Mouse (Mus musculus): Measurements from ENCODE around the gene Ackr1. TPM values are rescaled to one million over a fixed set of nuclear protein-coding genes. Genes with fewer than 3 reads are reported as not detected.

Ackr1 gene
- polyA plus RNA-seq, 1 experiment from 2014 or later: 15.0 TPM

DNA sequence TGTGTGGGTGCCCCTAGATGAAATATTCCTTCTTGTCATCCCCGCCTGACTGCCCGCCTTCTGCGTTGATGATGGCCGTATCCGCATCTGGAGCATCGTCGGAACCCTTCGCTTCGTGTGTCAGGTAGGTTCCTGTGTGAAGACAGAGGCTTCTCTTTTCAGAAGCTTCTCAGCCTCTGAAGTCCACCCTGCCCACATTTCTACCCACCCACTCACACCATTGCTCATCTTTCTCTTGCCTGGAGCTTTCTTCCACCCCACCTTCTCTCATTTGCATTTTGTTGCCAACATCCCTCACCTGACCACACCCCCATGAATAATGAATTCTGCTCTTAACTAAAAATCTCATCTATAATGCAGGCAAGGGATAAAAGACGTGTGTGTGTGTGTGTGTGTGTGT is 3.5 kb upstream of the Ackr1 start:
- Histone ChIP-seq H3K4me2 (no peak overlapping the region), H3K27me3 (replicated peaks; ENCODE audit: control insufficient read depth, insufficient read depth, low read length) (no peaks in the 10 kb centered on the region), H3K27ac (ENCODE audit: low read depth, low read length) (no peak overlapping the region), H3K4me1 (replicated peaks; ENCODE audit: control insufficient read depth, insufficient read depth, low read length) (peaks cover 29% of the 10 kb centered on the region), H3K4me3 (ENCODE audit: low read depth, low read length) (no peak overlapping the region), H3K9ac (ENCODE audit: low read depth, low read length) (no peak overlapping the region), H3K9me3 (ENCODE audit: control insufficient read depth, low read length) (no peaks in the 10 kb centered on the region), H3K36me3 (ENCODE audit: control insufficient read depth, insufficient read depth, low read length) (no peaks in the 10 kb centered on the region)
- DNase-seq (ENCODE audit: low spot score): no peak
- no peak for ATAC-seq (replicated peaks; ENCODE audit: low FRiP score)
- 87% methylated on average over 10 of the region's 10 CpGs for WGBS

- H3K36me3 ChIP-seq (ENCODE audit: control insufficient read depth, insufficient read depth, low read length): no peaks in the 10 kb centered on the region
- H3K4me1 ChIP-seq (replicated peaks; ENCODE audit: control insufficient read depth, insufficient read depth, low read length): peaks cover 29% of the 10 kb centered on the region
- H3K27me3 ChIP-seq (replicated peaks; ENCODE audit: control insufficient read depth, insufficient read depth, low read length): no peaks in the 10 kb centered on the region
- no peak overlapping the region for H3K4me2 ChIP-seq
- H3K9me3 ChIP-seq (ENCODE audit: control insufficient read depth, low read length): no peaks in the 10 kb centered on the region
- H3K4me3 ChIP-seq (ENCODE audit: low read depth, low read length): no peak overlapping the region
- 69% methylated on average over 11 of the region's 11 CpGs for WGBS
- H3K27ac ChIP-seq (ENCODE audit: low read depth, low read length): no peak overlapping the region
- DNase-seq (ENCODE audit: low spot score) (no peak), ATAC-seq (replicated peaks; ENCODE audit: low FRiP score) (no peak)
- no peak overlapping the region for H3K9ac ChIP-seq (ENCODE audit: low read depth, low read length)
Measured at GRCm38 (mm10) chr1:173335903-173336302, 2.4 kb upstream of the Ackr1 start.

DNA sequence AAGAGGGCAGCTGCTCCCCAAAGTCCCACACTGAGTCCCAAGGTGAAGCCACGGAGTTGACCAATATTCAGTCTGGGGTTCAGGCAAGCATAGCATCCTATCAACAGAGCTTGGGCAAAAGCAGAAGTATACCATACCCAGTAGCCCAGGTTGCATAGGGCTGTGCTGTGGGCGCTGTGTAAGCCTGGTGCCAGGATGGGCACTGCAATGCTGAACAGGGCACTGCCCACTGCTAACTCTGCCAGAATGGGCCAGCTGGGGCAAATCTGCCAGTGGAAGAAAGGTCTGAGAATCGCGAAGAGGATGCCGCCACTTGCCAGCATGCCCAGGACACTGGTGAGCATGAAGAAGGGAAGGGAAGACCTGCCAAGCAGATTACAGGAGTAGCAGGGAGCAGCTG is 1.1 kb downstream of the Ackr1 start:
- Histone ChIP-seq H3K36me3 (ENCODE audit: control insufficient read depth, insufficient read depth, low read length) (no peaks in the 10 kb centered on the region), H3K27me3 (replicated peaks; ENCODE audit: control insufficient read depth, insufficient read depth, low read length) (no peaks in the 10 kb centered on the region), H3K4me1 (replicated peaks; ENCODE audit: control insufficient read depth, insufficient read depth, low read length) (peaks cover 34% of the 10 kb centered on the region), H3K9ac (ENCODE audit: low read depth, low read length) (peak overlapping the region; percentile 44), H3K9me3 (ENCODE audit: control insufficient read depth, low read length) (no peaks in the 10 kb centered on the region), H3K27ac (ENCODE audit: low read depth, low read length) (peak overlapping the region; percentile 89; the same call in 1 of the 2 replicates), H3K4me3 (ENCODE audit: low read depth, low read length) (peak overlapping the region; percentile 25), H3K4me2 (peak overlapping the region; percentile 42)
- ATAC-seq (replicated peaks; ENCODE audit: low FRiP score): no peak
- WGBS: 91% methylated on average over 5 of the region's 5 CpGs
- DNase-seq (ENCODE audit: low spot score): no peak

- 78% methylated on average over 5 of the region's 5 CpGs for WGBS
- peak overlapping the region; percentile 42 for H3K4me2 ChIP-seq
- no peak for DNase-seq (ENCODE audit: low spot score)
- H3K27ac ChIP-seq (ENCODE audit: low read depth, low read length): 0 out of 2 replicates have a peak overlapping the region, but pooled peaks have one; percentile 45
- ATAC-seq (replicated peaks; ENCODE audit: low FRiP score): no peak
- H3K27me3 ChIP-seq (replicated peaks; ENCODE audit: control insufficient read depth, insufficient read depth, low read length): no peaks in the 10 kb centered on the region
- H3K4me3 ChIP-seq (ENCODE audit: low read depth, low read length): no peak overlapping the region
- H3K9ac ChIP-seq (ENCODE audit: low read depth, low read length): no peak overlapping the region
- no peaks in the 10 kb centered on the region for H3K9me3 ChIP-seq (ENCODE audit: control insufficient read depth, low read length)
- H3K36me3 ChIP-seq (ENCODE audit: control insufficient read depth, insufficient read depth, low read length): no peaks in the 10 kb centered on the region
- peaks cover 29% of the 10 kb centered on the region for H3K4me1 ChIP-seq (replicated peaks; ENCODE audit: control insufficient read depth, insufficient read depth, low read length)
Measured at GRCm38 (mm10) chr1:173329743-173330142, 3.8 kb downstream of the Ackr1 start.

GRCm38 (mm10) chr1:173329185-173329584 is 4.4 kb downstream of the Ackr1 start:
- no peaks in the 10 kb centered on the region for H3K27me3 ChIP-seq (replicated peaks; ENCODE audit: control insufficient read depth, insufficient read depth, low read length)
- no peaks in the 10 kb centered on the region for H3K9me3 ChIP-seq (ENCODE audit: control insufficient read depth, low read length)
- WGBS: 10% methylated on average over 4 of the region's 4 CpGs
- no peak overlapping the region for H3K9ac ChIP-seq (ENCODE audit: low read depth, low read length)
- DNase-seq (ENCODE audit: low spot score) (no peak), ATAC-seq (replicated peaks; ENCODE audit: low FRiP score) (peak; percentile 58)
- H3K4me2 ChIP-seq: peak overlapping the region; percentile 42
- no peaks in the 10 kb centered on the region for H3K36me3 ChIP-seq (ENCODE audit: control insufficient read depth, insufficient read depth, low read length)
- H3K4me3 ChIP-seq (ENCODE audit: low read depth, low read length): no peak overlapping the region
- peaks cover 24% of the 10 kb centered on the region for H3K4me1 ChIP-seq (replicated peaks; ENCODE audit: control insufficient read depth, insufficient read depth, low read length)
- 0 out of 2 replicates have a peak overlapping the region, but pooled peaks have one; percentile 45 for H3K27ac ChIP-seq (ENCODE audit: low read depth, low read length)

GRCm38 (mm10) chr1:173328446-173328845 is 5.1 kb downstream of the Ackr1 start:
- Histone ChIP-seq H3K4me3 (ENCODE audit: low read depth, low read length) (no peak overlapping the region), H3K27me3 (replicated peaks; ENCODE audit: control insufficient read depth, insufficient read depth, low read length) (no peaks in the 10 kb centered on the region), H3K27ac (ENCODE audit: low read depth, low read length) (no peak overlapping the region), H3K9ac (ENCODE audit: low read depth, low read length) (no peak overlapping the region), H3K9me3 (ENCODE audit: control insufficient read depth, low read length) (no peaks in the 10 kb centered on the region), H3K4me2 (no peak overlapping the region; the same call in 1 of the 2 replicates), H3K36me3 (ENCODE audit: control insufficient read depth, insufficient read depth, low read length) (no peaks in the 10 kb centered on the region), H3K4me1 (replicated peaks; ENCODE audit: control insufficient read depth, insufficient read depth, low read length) (peaks cover 21% of the 10 kb centered on the region)
- WGBS: 77% methylated on average over 8 of the region's 8 CpGs
- ATAC-seq (replicated peaks; ENCODE audit: low FRiP score): no peak
- DNase-seq (ENCODE audit: low spot score): no peak

DNA sequence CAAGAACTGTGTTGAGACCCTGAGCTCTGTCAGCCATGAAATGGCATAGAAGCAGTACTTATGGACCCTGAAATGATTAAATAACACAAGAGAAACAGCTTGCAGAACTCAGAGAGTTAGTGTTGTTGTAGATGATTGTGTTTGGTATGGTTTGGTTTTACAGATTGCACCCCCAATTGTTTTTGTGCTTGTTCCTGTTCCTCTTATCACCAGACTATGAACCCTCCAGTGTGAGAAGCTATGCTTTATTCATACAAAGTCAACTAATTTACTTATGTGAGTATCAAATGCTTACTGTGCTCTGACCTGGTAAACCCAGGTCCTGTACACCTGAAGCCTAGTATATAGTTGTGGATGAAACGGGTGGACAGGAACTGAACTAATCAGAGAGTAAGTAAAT is 7.0 kb downstream of the Ackr1 start:
- H3K9me3 ChIP-seq (ENCODE audit: control insufficient read depth, low read length): no peaks in the 10 kb centered on the region
- ATAC-seq (replicated peaks; ENCODE audit: low FRiP score) (no peak), DNase-seq (ENCODE audit: low spot score) (no peak)
- 66% methylated on average over 1 of the region's 1 CpGs for WGBS
- H3K4me1 ChIP-seq (replicated peaks; ENCODE audit: control insufficient read depth, insufficient read depth, low read length): peaks cover 16% of the 10 kb centered on the region
- H3K36me3 ChIP-seq (ENCODE audit: control insufficient read depth, insufficient read depth, low read length): no peaks in the 10 kb centered on the region
- no peaks in the 10 kb centered on the region for H3K27me3 ChIP-seq (replicated peaks; ENCODE audit: control insufficient read depth, insufficient read depth, low read length)
- no peak overlapping the region for H3K27ac ChIP-seq (ENCODE audit: low read depth, low read length)
- H3K4me3 ChIP-seq (ENCODE audit: low read depth, low read length): no peak overlapping the region
- no peak overlapping the region for H3K4me2 ChIP-seq
- H3K9ac ChIP-seq (ENCODE audit: low read depth, low read length): no peak overlapping the region

GRCm38 (mm10) chr1:173325395-173325794 is 8.2 kb downstream of the Ackr1 start:
- no peaks in the 10 kb centered on the region for H3K27me3 ChIP-seq (replicated peaks; ENCODE audit: control insufficient read depth, insufficient read depth, low read length)
- 81% methylated on average over 1 of the region's 1 CpGs for WGBS
- peaks cover 16% of the 10 kb centered on the region for H3K4me1 ChIP-seq (replicated peaks; ENCODE audit: control insufficient read depth, insufficient read depth, low read length)
- no peak overlapping the region for H3K4me3 ChIP-seq (ENCODE audit: low read depth, low read length)
- no peaks in the 10 kb centered on the region for H3K36me3 ChIP-seq (ENCODE audit: control insufficient read depth, insufficient read depth, low read length)
- DNase-seq (ENCODE audit: low spot score) (no peak), ATAC-seq (replicated peaks; ENCODE audit: low FRiP score) (peak; percentile 71)
- H3K4me2 ChIP-seq: no peak overlapping the region
- no peak overlapping the region for H3K9ac ChIP-seq (ENCODE audit: low read depth, low read length)
- no peak overlapping the region for H3K27ac ChIP-seq (ENCODE audit: low read depth, low read length)
- no peaks in the 10 kb centered on the region for H3K9me3 ChIP-seq (ENCODE audit: control insufficient read depth, low read length)

GRCm38 (mm10) chr1:173324961-173325360 is 8.6 kb downstream of the Ackr1 start:
- no peaks in the 10 kb centered on the region for H3K9me3 ChIP-seq (ENCODE audit: control insufficient read depth, low read length)
- ATAC-seq (replicated peaks; ENCODE audit: low FRiP score): no peak
- H3K4me3 ChIP-seq (ENCODE audit: low read depth, low read length): no peak overlapping the region
- no peak for DNase-seq (ENCODE audit: low spot score)
- no peak overlapping the region for H3K27ac ChIP-seq (ENCODE audit: low read depth, low read length)
- H3K36me3 ChIP-seq (ENCODE audit: control insufficient read depth, insufficient read depth, low read length): no peaks in the 10 kb centered on the region
- no peaks in the 10 kb centered on the region for H3K27me3 ChIP-seq (replicated peaks; ENCODE audit: control insufficient read depth, insufficient read depth, low read length)
- no peak overlapping the region for H3K4me2 ChIP-seq
- H3K4me1 ChIP-seq (replicated peaks; ENCODE audit: control insufficient read depth, insufficient read depth, low read length): peaks cover 16% of the 10 kb centered on the region
- H3K9ac ChIP-seq (ENCODE audit: low read depth, low read length): no peak overlapping the region
- WGBS: 70% methylated on average over 4 of the region's 4 CpGs

Data from liver, embryonic 11.5 days (tissue).